Mouse (Mus musculus): ENCODE results near the gene Cuta. TPM values are rescaled to one million over a fixed set of nuclear protein-coding genes. Genes with fewer than 3 reads are reported as not detected.

Gene Cuta
- 187 and 240 TPM in 2 replicates for polyA plus RNA-seq (2021; fragmentation: Nextera tagmentation)
- long read RNA-seq, experiment 1, transcript Cuta-202 (6 exons, 662 nt) = minor isoform, 6 of 35 reads
- long read RNA-seq, experiment 1, transcript Cuta-201 (7 exons, 741 nt) = major isoform, 7 of 35 reads
- long read RNA-seq, experiment 1, partial matches to known transcripts = 15 of 35 reads
- long read RNA-seq, experiment 1, other reads (novel, unspliced or antisense) = 6 of 35 reads
- long read RNA-seq, experiment 2, transcript Cuta-213 (5 exons, 785 nt) = minor isoform, 5 of 141 reads
- long read RNA-seq, experiment 2, transcript Cuta-207 (6 exons, 937 nt) = minor isoform, 12 of 141 reads
- long read RNA-seq, experiment 2, transcript Cuta-201 (7 exons, 741 nt) = major isoform, 32 of 141 reads
- long read RNA-seq, experiment 2, transcript Cuta-202 (6 exons, 662 nt) = minor isoform, 31 of 141 reads
- long read RNA-seq, experiment 2, partial matches to known transcripts = 39 of 141 reads
- long read RNA-seq, experiment 2, other reads (novel, unspliced or antisense) = 20 of 141 reads

DNA sequence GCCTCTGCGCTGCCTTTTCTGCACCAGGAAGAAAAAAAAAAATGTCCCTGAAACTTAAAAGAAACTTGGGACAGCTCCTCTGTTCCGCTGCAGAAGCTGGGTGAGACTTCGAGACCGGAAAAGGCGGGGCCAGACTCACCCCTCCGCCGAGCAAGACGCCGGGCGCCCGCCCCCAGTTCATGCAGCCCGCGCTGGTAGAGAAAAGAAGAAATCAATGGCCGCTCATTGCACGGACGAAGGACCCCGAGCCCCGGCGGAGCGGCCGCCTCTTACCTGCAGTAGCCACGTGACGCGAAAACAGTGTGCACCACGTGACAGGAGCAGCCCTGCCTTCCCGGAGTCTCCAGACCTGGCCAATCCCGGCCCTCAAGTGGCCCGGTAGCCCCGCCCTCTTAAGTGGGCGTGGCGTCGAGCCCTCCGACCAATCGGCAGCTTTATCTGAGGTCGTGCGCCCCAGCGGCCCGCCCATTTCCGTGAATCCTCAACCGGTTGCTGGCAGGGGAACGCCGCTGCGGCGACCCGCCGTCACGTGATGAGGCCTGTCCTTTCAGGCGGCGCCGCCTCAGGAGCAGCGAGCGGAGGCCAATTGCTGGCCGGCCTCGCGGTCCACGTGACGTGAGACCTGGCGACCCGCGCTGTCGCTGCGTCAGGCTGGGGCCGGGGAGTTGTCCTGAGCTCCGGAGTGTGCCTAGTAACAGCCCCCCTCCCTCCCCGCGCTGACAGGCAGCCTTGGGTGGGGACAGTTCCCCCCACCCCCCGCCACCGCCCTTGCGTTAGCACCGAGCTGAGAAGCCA, at the start of gene Cuta:
Cuta (minus strand) TSS at position 392 of the 795 bp plus-strand sequence.

DNA sequence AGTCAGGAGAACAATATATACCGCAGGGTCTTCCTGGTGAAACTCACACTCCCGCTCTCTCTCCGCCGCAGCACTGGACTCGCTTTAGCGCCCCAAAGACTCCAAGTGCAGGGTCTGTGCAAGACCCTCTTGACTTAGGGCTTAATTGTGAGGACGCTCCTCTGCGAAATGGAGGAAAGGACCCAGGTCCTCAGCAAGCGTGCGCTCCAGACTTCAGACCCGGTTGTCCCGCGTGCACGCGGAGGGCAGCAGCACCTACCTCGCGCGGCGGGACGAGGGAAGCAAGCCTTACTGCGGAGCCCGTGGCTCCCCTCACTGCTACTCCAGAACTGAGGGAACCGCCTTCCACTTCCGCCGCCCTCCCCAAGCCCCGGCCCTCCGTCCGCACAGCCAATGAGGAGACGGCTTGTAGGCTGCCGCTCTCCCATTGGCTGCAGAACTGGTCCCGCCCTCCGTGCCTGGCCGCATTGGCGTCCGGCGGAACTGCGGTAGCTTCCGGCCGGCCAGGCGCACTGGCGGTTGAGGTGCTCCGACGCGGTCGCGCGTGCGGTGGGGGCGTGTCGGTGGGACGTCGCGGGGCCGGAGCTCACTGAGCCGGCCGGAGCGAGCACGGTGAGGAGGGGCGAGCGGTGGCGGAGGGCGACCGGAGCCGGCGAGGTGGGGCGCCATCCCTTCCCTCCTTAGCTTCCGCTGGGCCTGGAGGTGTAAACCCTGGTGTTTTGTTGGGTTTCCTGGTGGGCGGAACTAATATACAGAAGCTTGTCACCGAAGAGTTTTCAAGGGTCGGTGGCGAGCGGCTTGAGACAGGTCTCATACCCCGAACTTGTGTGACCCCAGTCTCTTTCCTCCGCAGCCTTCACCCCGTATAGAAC, 33.6 kb upstream of the Cuta start, which contains the start of gene Zbtb9:
Zbtb9 (plus strand) TSS at position 465 of the 872 bp plus-strand sequence.

DNA sequence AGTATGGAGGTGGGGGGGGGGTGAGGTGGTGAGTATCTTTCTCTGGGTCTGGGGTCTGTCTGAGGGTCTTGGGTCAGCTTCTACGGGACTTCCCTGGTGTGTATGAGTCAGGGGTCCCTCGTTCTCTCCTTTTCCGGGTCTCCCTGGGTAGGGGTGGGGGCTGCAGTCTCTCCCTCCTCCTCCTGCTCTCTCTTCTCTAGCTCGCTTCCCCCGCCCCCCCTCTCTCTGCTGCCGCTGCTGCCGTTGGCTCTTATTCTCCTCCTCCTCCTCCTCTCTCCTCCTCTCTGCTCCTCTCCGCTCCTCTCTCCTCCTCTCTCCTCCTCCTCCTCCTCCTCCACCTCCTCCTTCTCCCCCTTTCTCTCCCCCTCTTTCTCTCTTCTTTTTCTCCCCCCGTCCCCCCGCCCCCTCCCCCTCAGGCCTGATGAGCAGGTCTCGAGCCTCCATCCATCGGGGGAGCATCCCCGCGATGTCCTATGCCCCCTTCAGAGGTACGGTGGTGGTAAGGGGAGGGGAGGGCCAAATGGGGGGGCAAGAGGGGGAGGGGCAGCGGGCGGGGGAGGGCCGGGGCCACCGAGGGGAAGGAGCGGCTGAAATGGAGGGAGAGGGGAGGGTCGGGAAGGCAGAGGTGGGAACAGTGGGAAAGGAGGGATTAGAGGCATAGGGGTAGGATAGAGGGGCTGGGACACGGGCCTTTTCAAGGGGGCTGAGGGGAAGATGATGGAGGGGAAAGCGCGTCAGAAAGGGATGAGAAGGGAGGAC, 1.8 kb upstream of the Cuta start, which contains the start of gene Syngap1:
Syngap1 (plus strand) TSS at position 223 of the 759 bp plus-strand sequence.

DNA sequence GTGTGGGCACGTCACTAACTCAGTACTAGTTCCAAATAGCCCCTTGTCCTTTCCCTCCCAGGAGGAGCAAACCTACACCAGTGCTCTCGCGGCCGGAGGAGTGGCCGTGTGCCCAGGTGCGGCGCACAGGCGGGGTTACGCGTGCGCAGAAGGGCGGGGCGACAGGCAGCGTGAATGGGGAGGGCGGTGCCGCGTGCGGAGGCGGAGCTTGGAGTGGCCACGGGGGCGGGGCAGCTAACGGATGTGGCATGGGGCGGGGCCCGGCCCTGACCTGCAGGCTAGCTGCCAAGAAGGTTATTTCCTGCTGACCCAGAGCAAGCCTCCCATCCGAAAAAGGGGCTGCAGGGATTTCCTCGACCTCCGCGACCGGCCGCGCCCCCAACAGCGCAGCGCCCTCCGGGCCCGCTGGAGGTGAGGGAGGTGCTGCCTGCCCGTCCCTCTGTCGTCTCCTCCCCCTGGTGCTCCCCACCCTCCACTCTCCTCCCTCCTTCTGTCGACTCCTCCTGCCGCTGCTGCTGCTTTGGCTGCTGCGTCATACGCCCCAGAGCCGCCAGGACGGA, 6.5 kb downstream of the Cuta start, which contains the start of gene Phf1:
Phf1 (plus strand) TSS at position 214 of the 560 bp plus-strand sequence.

DNA sequence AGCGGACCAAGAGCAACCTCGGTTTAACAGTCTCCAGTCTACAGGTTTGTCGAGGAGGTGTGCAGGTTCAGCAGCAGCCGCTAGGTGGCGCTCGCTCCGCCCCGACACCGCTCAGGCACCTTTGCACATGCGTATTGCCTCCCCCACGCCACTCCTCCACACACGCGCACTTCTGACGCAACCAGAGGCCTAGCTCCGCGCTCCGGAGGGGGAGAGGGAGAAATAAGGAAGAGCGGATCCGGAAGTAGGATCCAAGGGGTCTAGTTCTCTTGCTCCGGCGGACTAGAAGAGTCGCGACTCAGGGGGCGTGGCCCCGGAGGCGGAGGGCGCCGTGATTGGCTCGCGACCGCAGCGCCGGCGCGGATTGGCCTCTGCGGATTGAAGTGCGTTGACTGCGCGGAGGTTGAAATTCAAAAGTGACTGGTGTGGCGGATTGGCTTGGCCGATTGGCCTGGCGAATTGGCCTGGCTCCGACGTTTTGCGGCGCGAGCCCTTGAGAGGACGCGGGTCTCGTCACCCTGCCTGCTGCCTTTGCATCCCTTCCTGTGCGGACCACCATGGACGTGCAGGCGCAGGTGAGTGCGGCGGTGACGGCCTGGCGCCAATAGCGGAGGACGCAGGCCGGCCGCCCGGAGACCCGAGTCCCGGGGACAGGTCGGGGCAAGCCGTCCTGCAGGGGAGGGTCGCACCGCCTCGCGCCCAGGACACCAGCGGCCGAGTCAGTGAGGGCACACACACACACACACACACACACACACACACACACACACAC, 22.5 kb downstream of the Cuta start, which contains the start of gene Kifc5b:
Kifc5b (plus strand) TSS at position 381 of the 772 bp plus-strand sequence.

Other genes with a start within 250 kb of the Cuta start
- gene Crebrf, start 223.9 kb downstream of the Cuta start, polyA plus RNA-seq (2021; fragmentation: Nextera tagmentation) = 13.2 and 17.6 TPM in 2 replicates
- gene Bnip1, start 158.5 kb downstream of the Cuta start, polyA plus RNA-seq (2021; fragmentation: Nextera tagmentation) = 33.8 and 35.7 TPM in 2 replicates
- gene Nkx2-5, start 94.6 kb downstream of the Cuta start, polyA plus RNA-seq (2021; fragmentation: Nextera tagmentation) = not detected in 2 replicates
- 0.39 and 0.59 TPM in 2 replicates for gene Kifc5b, start 22.5 kb downstream of the Cuta start, polyA plus RNA-seq (2021; fragmentation: Nextera tagmentation)
- 11.3 and 17.4 TPM in 2 replicates for gene Phf1, start 6.5 kb downstream of the Cuta start, polyA plus RNA-seq (2021; fragmentation: Nextera tagmentation)
- 14.1 and 19.3 TPM in 2 replicates for gene Syngap1, start 1.7 kb upstream of the Cuta start, polyA plus RNA-seq (2021; fragmentation: Nextera tagmentation)
- 6.5 and 7.5 TPM in 2 replicates for gene Zbtb9, start 33.6 kb upstream of the Cuta start, polyA plus RNA-seq (2021; fragmentation: Nextera tagmentation)
- gene Bak1, start 89.4 kb upstream of the Cuta start, polyA plus RNA-seq (2021; fragmentation: Nextera tagmentation) = 0.74 and 2.8 TPM in 2 replicates
- 0.15 and 0.34 TPM in 2 replicates for gene Itpr3, start 117.7 kb upstream of the Cuta start, polyA plus RNA-seq (2021; fragmentation: Nextera tagmentation)
- 615 and 677 TPM in 2 replicates for gene Uqcc2, start 194.3 kb upstream of the Cuta start, polyA plus RNA-seq (2021; fragmentation: Nextera tagmentation)
- 0.90 and 1.1 TPM in 2 replicates for gene Ip6k3, start 228.2 kb upstream of the Cuta start, polyA plus RNA-seq (2021; fragmentation: Nextera tagmentation)

All from left cerebral cortex, adult 6 months (tissue).